Mouse (Mus musculus) thymus, postnatal 4 days (tissue): Measurements from ENCODE around the gene Timm10.
"Not testable (repeated sequence)": the region's sequence is repeated elsewhere in the genome, so short reads cannot be mapped to it uniquely, and the experiment has no call there.

Experiments used
- DNase-seq: peaks from one replicate; pipeline ENCODE4 v3.0.0; 2021

Timm10 gene

DNA sequence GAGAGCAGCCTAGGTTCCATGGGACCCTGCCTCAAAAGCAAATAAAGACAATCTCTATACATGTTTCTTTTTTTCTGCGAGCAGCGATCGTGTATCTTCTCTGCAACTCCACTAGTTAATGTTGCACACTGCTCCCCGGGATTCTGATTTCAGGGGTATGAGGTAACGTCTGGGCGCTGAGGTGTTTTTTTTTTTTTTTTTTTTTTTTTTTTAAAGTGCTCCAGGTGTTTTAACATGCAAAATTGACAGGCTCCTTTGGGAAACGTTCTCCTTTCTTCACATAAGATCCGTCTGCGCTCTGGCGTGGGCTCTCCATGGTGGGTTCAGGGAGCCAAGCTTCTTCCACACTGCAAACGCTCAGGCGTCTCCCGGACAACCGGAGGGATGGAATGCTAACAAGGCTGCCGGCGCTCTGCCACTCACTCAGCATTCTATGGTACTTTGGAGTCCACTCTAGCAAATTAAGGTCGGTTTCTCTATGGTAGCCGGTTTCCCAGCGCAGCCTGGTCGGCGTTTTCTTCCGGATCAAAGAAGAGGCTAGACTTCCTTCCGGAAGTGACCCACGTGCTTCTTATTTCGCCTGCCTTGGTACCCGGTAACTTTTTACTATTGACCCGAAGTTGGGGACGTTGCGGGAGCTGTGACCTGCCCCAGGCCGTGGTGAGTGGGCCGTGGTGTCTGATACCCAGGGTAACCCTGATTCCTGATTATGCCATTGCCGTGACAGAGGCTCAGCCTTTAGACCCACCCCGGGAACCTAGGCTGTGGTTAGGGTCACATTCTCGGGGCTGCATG is at the start of gene Timm10:
Timm10 (plus strand) TSS at position 510 of the 795 bp plus-strand sequence.
- peak; percentile 59 for DNase-seq

DNA sequence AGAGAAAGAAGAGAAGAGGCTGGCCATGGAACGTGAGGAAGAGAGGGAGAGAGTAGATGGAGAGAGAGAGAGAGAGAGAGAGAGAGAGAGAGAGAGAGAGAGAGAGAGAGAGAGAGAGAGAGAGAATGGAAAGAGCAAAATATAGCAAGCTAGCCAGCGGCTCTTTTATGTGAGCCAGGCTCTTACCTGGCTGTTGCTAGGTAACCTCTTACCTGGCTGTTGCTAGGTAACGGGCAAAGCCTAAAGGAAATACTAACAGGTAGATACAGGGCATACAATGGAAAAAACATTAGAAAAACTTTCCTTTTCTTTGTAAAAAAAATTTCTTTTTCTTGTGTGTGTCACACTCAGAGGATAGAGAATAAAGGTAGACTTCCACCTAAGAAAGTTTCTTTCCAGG is 49.1 kb upstream of the Timm10 start:
- DNase-seq, result no peak

DNA sequence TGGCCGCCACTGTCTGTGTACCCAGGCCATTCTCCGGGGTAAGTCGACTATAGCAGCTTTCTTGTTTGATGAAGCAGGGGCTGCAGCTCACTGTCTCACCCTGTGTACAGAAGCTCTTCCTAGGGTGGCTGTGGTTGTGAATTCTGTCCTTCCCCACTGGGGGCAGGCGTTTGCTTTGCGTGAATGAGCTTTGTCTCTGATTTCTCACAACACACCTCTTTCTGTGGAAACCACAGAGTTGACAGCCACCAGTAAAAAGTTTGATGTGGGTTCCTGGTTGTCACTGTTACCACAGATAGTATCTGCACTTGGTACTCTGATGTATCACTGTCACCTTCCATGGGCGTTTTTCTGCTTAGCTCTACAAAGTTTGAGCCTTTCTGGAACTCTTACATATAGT is 47.6 kb upstream of the Timm10 start:
- DNase-seq, result peak; percentile 67

DNA sequence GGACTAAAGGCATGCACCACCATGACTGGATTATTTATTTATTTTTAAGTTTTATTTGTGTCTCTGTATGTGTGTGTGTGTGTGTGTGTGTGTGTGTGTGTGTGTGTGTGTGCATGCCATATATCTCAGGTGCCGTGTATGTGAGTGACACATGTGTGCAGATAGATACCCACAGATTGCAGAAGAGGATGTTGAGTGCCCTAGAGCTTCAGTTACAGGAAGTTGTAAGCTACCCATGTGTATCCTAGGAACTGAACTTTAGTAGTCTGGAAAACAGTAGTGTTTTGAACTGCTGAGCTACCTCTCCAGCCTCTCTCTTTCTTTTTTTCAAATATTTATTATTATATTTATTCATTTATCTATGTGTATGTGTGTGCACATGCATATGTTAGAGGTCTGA is 43.5 kb upstream of the Timm10 start:
- no peak for DNase-seq

DNA sequence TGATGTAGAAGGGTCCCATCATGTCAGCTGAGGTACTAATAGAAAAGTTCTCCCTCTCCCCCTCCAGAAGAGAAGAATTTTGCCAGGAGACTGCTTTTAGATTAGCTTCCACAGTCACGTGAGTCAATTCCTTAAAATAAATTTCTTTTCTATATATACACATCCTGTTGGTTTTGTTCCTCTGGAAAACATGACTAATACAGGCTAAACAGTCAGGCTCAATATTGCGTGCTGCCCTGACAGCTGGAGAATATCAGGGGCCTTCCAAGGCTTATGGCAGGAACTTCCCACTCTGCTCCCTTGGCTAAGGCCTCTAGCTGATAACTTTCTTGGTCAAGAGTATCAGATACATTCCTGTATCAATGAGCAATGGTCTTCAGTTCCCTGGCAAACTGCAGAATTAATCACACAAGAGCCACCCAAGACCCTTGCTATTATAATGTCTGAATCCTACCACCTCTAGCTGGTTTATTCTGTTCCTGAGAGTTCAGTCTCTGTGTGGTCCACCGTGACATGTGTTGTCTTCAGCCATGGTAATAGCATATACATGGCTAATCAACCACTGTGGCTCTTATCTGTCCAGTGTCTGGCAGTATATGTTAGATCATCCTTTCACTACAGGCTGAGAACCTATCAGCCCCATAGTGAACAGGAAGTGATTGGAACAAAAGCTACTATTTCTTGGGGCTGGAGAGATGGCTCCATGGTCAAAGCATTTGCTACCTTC is 42.8 kb upstream of the Timm10 start:
- DNase-seq, result no peak

DNA sequence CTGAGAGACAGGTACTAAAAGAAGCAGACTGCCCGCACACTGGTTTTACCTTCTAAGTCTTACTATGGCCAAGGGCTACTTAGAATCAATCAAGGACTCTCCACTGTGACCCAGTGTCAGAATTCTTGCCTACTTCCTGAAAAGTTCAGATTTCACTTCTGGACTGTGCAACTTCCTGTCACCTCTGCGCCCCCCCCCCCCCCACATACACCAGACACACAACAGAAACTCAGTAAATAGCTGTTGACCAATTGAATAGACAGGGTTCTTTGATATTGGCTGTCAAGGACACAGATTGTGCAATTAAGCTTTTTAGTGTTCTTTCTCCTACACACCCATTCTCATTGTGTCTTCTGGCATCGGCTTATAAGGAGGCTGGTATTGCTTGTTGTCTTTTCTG is 38.5 kb upstream of the Timm10 start:
- DNase-seq, result no peak

DNA sequence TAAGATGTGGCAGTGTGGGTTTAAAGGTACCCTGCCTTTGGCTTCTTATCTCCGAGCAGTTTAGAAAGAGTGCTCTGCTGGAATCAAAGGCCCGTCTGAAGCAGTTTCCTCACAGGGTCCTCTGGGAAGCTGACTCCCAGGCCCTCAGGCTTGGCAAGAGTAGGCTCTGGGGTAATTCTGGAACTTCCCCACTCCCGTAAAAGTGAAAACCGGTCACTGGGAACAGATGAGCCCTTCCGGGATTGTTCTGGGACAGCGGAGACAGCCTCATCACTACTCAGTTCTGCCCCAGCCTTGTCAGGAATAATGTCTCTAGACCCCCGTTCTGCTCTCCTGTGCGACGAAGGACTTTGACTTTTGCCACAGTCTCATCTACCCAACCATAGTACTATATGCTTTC is 36.4 kb upstream of the Timm10 start:
- no peak for DNase-seq

DNA sequence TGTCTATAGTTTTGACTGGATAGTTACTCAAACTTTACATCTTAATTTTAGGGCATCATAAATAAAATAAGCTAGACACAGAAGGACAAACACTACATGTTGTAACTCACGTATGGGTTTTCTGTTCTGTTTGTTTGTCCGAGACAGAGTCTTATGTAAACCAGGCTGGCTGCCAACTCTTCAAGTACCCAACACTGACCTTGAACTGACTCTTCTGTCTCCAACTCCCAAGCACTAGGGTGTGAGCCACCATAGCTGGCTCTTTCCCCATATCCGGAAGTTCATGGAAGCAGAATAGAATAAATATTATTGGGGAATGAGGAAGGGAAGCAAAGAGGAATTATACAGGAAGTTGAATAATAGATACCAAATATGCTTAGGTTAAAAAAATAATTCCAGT is 34.3 kb upstream of the Timm10 start:
- DNase-seq, result no peak

DNA sequence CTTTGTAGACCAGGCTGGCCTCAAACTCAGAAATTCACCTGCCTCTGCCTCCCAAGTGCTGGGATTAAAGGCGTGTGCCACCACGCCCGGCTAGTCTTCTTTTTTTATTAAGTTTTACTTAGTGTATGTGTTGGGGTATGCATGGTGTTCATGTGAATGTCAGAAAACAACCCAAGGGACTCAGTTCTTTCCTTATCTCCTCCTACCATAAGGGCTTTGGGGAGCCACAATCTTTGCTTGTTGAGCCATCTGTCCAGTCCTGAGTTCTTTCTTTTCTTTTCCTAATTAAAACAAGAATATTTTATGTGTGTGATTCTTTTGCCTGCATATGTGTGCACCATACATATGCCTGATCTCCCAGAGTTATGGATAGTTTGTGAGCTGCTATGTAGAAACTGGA is 33.6 kb upstream of the Timm10 start:
- no peak for DNase-seq

DNA sequence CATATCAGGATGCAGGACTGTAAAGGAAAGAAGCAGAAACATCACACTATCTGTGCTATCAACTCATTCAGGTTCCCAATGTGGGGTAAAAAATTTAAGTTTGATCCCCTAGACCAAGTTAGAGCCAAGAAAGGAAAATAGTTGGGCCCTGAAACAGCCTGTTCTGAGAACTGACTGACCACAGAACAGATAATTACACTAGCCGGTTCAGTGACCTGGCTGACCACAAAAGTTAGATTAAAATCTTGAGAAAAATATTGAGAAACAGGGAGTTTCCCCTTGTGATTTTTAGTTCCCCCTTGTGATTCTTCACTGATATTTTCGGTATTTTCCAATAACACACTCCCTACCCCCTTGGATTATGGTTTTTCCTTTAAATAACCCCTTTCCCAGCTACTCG is 32.9 kb upstream of the Timm10 start:
- no peak for DNase-seq

DNA sequence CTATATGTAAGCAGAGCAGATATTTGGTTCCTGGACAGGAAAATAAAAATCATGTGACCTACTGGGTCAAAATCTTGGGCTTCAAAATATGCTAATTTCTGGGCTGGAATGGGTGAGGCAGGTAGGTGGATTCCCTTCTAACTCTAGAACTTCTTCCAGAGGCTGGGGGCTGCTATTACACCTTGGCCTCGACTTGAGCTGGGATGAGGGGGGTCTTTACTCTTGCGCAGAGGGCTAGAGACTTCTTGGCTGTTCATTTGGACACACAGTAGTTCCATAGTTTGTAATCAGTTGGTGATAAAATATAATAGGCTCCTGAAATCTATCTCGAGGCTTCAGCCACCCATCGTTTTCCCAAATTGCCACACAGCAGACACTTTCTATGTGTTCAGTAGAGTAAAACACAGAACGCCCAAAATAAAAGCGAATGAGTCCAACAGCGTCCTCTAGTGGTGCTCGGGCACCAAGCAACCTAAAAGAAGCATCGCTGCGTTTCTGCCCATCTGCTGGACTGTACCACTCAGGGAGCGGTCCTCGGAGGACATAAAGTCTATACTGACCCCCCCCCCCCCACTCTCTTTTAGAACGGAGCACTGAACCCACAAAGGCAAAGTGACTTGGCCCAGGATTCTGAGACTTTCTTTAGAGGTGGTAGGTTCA is 28.8 kb upstream of the Timm10 start:
- DNase-seq, result peak; percentile 67

DNA sequence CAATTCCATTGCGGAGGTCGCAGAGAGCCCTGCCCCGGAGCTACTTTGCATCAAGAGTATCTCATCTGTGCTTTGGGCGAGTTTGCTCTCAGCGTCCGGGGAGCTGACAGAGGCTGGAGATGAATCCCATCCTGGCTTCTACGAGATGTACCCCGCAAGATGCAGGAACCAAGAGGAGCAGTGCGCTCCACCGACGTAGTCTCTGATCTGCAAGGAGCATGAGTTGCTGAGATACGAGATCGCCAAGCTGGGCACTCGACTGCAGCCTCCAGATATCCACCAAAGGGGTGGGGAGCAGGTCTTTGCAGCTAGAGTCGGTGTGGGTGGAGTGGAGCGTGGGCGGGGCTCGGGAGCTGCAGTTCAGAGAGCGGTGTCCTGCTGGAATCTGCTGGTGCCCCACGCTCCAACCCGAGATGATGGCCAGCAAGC is 28.3 kb upstream of the Timm10 start, which contains the start of gene Ube2l6:
Ube2l6 (plus strand) TSS at position 336 of the 429 bp plus-strand sequence.
- peak; percentile 58 for DNase-seq

DNA sequence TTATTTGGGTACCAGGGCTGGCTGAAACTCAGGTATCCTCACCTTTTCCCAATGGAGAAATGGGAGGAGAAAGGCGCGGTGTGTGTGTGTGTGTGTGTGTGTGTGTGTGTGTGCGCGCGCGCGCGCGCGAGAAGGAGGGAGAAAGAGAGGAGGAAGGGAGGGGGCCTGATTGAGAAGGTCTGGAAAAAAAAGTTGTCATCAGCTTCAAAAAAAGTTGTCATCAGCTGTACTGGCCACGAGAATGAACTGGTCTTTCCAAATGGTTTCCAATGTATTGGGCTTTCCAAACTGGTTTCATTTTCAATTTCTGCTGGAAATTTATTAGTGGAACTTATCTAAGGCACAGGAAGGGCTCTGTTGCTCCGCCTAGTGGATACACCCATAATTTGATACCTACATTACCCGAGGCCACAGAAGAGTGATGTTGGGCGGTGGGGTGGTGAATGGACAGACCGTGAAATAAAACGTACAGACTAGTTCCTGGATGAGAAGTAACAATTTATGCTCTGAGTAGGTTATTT is 27.7 kb upstream of the Timm10 start:
- DNase-seq, result peak; percentile 57

DNA sequence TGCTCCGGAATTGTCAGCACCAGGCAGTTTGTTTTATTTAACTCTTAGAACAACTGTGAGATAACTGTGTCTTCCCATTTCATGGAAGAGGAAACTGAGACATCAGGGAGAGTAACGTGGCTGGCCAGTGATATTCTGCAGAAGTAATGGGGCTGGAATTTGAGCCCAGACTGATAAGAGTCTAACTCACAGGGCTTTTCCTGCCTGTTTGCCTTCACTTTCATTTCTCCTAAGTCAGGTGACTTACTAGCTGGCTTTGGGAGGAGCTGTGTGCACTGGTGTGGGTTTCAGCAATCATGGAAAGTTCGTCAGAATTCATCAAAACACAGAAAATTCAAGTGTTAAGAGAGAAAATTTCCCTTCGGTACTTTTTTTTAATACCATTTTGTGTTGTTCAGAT is 26.5 kb upstream of the Timm10 start:
- DNase-seq, result no peak

DNA sequence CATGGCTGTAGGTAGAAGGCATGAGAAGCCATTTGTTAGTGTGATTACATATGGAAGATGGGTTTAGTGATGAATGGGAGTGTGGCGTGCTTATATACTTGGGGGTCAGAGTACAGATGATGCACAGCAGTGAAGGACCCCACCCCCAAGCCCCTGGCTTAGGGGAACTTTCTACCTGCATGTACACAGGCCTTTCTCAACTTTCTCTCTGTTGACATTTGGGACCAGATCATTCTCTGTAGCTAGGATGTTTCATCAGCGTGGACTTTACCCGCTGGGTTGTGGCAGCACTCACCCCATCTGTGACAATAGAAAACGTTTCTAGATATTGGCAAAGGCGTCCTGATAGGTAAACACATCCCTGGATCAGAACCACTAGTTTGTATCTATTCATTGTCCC is 25.6 kb upstream of the Timm10 start:
- not testable (repeated sequence) for DNase-seq

DNA sequence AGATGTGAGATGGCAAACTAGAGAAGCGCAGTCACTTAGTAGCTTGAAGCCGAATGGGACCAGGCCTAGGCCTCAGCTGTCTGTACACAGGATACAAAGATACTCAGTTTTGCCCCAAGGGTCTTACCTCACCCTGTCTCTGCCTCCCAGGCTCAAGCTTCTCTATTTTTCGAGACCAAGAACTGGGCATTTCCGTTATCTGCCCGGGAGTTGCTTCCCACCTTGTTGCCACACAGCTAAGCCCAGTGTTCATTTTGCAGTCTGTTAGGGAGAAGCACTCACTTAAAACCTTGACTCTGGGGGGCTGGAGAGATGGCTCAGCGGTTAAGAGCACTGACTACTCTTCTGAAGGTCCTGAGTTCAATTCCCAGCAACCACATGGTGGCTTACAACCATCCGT is 22.8 kb upstream of the Timm10 start:
- DNase-seq, result no peak

DNA sequence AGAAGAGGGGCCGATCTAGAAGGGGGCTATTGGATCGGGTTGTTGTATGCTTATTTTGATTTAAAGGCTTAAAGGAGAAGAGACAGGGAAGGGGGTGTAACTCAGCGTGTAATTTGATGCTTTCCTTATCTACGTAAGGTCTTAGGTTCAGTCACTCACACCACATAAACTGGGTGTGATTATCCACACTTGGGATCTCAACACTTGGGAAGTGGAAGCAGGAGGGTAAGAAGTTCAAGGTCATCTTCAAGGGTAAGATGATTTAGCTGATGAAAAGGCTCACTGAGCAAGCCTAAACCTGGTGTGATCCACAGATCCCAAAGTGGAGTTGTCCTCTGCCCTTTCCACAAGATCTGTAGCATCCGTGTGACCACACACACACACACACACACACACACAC is 20.3 kb upstream of the Timm10 start:
- no peak for DNase-seq

DNA sequence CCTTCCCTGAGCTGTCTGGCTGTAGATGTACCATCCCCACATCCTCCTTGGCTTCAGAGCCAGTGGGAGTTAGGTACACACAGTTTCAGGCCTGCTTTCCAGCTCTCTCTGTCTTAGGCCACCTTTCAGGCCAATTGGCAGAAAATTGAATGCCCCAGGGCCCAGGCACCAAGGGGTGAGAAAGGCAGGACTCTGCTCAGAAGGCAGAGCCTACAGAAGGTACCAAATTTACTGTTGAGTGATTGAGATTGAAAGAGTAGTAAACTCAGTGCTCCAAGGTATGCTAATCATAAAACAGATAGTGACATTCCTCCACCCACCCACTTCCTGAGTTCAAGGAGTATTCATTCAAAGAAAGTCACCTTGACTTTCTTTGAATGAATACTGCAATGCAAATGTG is 17.5 kb upstream of the Timm10 start:
- DNase-seq, result no peak

DNA sequence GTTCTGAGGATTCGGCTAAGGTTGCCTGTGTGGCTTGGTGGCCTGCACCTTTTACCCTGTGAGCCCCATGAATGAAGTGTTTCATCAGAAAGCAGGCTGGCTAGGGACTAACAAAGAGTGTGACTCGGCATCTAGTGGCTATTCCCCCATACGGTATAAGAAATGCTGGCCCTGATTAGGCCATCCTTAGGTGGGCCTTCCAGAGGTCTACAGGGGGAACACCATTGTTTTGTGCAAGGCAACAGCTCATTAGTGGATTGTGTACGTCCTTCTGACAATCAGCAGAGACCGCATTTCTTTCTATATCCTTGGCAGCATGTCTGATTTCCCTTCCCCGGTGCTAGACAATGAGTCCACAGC is 16.3 kb upstream of the Timm10 start:
- DNase-seq, result no peak

DNA sequence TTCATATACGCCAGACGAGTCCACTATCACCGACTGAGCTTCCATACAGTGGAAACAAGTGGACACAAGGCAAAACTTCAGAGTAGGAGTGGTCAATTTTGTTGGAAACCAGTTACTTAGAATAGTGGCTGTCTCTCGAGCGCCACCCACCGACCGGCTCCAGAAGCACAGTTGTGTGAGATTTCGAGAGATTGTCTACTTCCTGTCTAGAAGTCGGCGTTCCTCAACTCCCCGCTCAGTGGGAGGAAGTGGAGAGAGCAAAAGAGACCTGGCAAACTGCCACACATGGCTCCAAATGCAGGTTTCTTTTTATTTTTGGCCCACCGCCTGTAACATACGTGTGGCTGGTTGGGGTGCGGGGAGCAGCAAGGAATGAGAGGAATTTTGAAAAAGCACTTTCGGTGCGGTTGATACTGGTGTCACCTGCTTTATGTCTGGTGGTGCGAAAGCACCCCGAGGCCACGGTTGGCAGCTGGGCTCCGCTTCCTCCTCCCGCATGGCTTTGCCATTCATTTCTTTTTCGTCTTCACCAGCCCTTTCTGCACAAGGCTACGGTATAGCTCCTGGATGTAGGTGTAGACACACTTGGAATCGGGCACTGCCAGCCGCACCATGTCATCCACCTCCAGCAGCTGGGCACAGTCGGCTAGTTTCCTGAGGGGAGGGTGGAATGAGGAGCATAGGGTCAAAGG is 15.8 kb upstream of the Timm10 start:
- DNase-seq, result peak; percentile 84

DNA sequence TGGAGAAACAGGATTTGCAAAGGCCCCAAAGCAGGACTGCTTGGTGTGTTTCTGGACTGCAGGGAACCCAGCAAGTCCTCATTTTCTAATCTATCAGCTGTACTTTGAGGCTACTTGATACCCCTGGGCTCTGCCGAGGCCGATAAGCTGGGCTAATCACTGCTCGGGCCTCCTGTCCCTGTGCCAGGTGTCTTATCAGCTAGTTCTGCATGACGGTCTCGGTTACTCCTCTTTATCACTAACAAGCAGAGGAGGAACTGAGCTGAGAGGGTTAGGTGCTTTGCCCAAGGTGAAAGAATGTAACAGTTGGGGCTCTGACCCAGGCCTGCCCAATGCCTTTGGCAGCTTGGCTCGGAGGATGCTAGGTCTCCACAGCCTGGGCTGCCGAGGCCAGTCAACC is 14.9 kb upstream of the Timm10 start:
- DNase-seq, result no peak

DNA sequence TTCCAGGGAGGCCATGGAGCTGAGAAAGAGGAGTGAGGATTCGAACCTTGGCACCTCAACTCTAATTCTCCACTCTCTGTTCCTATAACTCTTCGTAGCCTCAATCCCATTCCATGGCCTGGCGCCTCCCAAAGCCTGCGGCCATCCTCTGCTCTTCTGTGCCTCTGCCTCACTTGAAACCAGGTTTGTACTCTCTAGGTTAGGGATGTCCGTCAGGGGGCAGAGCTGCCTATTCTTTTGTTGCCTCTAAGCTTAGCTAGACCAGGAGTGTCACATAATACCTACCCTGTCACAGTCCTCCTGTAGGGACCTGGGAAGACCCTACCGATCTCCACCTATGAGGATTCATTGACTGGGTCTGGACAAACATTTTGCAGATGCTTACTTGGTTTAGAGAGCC is 14.1 kb upstream of the Timm10 start:
- DNase-seq, result no peak

DNA sequence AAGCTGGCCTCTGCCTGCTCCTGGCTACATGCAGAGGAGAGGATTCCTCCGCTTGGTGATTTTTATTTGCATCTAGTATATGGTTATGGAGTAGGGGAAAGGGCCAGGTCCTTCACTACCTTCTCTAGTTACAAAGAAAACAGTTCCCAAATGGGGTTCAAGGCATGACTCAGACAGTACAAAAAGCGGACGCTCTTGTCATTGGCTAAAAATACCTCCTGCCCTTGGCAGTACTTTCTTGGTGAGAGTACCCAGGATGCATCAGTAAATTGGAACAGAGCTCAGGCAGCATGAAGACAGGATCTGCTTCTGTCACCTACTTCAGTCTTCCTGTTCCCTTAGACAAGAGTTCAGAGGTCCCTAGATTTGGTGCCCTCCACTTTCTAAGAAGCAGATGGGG is 6.9 kb upstream of the Timm10 start:
- DNase-seq, result no peak
